Mouse (Mus musculus): ENCODE measurements around the gene Rabl6.

Gene Rabl6

DNA sequence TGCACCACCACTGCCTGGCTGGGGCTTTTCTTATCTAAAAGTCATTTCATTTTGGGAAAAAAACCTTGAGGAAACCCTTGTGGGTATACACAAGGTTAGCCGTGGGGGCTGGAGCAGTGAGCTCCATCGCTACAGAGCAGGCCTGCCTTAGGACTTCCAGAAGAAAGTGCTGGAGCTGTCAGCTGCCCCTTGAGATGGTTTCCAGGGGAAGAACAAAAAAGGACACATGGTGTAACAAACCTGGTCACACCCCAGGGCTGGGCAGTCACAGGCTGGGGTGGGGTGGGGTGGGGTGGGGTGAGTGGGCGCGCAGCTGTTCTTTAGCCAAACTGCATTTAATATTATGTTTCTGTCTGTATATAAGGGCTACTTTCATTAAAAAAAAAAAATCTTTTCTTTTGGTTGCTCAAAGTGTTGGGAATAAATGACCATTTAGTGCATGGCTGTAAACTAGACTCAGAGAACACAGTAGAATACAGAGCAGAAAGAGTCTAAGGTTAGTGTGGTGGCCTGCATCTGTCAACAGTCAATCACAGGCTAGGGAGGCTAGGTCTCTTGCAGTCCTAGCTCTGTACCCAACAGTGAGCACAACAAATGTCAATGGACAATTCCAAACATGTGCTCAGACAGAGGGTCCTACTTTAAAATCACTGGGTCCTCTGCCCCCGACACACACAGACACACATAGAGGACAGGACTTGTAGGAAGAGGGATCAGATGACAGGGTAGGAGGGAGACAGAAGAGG is 11.4 kb downstream of the Rabl6 start:
- no peak for DNase-seq (ENCODE audit: extremely low spot score)

DNA sequence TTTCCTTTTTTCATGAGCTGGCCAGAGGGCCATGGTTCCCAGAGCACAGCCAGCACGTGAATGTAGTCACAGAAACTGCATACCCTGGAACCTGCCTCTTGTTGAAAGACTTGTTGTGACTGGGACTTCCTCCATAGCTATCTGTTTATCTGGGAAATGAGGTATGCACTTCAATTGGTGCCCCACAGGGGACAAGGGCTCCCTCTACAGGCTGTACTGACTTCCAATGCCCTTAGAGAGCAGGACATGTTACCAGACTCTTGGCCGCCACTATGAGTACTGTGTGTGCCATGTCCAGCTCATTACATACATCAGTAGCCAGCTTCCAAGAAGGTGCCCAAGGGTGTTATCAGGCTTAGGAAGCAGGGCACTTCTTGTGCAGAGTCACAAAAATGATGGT is 16.5 kb downstream of the Rabl6 start:
- DNase-seq (ENCODE audit: extremely low spot score): no peak

DNA sequence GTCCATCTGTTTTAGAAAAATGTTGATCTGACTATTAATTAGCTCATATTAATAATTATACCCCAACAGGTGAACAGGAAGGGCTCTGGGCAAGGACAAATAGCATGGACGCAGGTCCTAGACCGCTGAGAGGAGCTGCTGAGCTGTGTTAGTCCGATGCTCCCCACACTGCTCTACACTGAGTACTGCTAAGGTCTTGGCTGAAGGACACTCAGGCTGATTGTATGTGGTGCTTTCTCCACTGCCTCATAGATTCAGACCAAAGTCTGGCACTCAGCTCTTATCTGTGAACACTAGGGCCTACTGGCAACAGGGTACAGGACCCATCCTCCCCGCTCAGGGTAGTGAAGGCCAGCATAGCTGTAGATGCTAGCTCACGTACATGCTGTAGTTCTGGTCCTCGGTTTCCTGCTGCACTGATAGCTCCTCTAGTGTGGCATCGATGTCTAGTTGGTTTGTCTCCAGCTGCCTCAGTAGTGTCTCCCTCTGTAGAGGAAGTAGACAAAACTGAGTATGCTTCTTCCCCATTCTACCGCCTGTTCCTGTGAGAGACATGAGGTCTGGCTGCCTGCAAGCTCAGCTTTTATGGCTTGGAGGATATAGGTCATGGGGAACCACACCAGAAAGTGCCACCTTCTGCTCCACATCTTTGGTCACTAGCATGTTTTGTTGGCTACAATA is 20.0 kb downstream of the Rabl6 start:
- no peak for DNase-seq (ENCODE audit: extremely low spot score)

DNA sequence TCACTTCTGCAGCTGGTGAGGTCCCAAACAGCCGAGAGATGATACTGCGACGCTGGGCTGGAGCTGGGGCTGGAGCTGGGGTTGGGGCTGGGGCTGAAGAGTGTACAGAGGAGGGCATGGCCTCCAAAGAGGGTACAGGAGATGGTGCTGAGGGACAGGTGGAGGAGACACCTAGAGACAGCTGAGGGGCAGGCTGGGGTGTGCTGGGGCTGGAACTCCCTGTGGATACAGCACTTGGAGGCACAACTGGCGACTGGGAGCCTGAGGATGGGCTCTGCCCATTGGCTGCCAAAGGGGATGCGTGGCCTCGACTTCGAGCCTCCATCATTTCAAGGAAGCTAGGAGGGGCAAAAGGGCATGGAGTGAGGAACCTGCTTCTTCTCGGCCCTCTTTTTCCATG is 21.0 kb downstream of the Rabl6 start:
- no peak for DNase-seq (ENCODE audit: extremely low spot score)

DNA sequence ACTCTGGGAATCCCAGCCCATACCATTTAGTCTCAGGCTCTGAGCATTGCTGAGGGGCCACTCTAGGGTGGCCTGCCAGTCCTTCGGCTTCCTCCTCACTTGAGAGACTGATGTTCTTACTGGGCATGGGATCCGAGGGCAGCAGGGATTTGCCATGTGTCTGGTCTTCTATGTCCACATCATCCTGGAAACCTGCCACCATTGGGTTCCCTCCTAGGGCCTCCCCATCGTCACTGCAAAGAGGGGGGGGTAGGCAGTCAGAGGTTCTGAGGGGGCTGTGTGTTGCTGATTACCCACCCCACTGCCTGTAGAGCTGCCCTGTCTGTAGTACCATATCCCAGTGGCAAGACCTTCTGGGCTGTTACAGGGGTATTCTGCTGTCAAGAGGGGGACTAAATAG is 22.7 kb downstream of the Rabl6 start:
- no peak for DNase-seq (ENCODE audit: extremely low spot score)

DNA sequence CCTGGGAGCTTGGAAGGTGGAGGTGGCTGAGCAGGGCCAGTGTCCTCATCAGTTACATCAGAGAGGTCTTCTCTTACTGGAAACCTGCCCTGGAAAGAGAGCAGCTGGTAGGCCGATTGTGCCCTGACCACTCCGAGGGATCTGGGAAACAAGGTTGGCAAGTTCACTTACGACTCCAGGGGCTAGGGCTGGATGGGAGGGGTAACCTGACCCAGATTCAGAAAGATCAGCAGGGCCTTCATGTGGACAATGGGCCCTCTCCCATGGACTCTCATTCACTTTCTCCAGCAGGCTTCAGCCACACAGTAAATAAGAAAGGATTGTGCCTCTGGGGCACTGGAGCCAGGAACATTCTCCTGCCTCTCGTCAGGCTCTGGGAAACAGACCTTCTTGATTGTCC is 23.5 kb downstream of the Rabl6 start:
- no peak for DNase-seq (ENCODE audit: extremely low spot score)

DNA sequence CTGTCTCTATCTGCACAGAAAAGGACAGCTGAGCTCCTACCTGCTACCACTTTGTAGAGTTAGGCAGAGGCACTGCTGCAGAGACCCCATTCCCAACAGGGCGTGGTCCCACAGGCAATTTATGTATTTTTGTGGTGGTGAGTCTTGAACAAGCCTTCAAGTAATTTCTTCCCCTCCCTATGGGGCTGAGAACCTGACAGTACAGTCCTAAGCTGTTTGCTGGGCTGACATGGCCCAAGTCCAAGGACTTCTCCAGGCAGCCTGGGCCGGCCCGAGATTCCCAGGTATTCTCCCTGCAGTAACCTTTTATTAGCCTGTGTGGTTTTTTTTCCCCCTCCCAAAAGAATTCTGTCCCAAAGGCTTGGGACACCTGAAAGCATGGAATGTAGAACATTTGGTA is 24.2 kb downstream of the Rabl6 start:
- no peak for DNase-seq (ENCODE audit: extremely low spot score)

DNA sequence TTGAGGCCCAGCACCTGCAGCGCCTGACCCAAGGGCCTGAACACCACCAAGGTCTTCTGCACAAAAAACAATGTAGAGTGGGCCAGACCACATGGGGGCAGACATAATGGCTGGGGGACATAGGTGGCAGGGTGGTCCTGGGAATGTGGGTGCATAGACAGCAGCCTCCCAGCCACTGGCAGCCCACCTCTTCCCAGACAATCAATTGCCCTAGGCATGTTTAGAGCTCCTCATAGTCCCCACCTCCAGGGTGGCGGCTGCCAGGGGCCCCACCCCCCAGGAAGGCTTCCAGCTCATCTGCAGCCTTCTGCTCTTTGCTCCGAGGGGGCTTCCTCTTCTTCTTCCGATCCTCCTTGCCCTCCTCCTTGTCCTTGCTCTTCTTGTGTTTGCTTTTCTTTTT is 24.8 kb downstream of the Rabl6 start:
- no peak for DNase-seq (ENCODE audit: extremely low spot score)

DNA sequence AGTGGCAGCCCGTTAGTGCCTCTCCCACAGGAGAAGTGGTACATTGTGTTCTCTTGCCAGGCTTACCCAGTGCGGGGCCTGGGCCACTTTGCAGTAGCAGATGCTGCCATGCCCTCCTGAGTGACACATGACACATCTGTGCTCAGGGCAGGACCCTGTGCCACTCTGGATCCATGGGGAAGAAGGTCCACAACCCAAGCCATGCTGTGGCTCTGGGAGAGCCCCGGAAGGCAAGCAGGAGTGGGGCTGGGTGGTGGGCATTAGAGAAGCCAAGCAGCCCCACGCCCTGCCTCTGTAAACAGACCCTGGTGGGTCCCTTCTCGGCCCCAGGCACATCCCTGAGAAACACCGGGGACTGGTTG is 25.2 kb downstream of the Rabl6 start:
- DNase-seq (ENCODE audit: extremely low spot score): no peak

DNA sequence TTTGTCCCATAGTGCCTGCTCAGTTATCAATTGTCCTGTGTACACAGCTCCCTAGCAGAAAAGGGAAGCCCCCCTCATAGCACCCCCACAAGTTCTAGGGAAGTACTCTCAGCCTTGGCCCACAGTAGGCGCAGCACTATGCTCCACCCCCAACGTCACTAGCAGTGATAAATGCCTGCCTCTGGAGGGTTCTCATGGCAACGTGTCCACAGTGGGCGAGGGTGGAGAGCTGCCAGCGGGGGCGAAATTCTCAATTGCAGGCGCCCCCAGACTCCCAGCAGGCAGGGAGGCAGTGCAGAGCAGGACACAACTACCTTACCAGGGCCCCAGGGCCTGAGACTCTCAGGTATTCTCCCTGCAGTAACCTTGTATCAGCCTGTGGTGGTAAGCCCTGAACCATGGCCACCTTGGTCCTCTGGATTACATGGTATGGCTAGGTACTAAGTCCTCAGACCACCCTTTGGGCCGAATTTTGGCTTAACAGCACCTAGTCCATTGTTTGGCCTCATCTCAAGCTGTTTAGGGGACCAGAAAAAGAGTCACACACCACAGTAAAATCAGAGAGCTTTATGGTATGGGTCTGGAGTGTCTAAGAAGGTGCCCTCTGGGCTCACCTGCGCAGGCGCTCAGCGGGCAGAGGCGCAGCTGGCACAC is 25.7 kb downstream of the Rabl6 start:
- DNase-seq (ENCODE audit: extremely low spot score): no peak

DNA sequence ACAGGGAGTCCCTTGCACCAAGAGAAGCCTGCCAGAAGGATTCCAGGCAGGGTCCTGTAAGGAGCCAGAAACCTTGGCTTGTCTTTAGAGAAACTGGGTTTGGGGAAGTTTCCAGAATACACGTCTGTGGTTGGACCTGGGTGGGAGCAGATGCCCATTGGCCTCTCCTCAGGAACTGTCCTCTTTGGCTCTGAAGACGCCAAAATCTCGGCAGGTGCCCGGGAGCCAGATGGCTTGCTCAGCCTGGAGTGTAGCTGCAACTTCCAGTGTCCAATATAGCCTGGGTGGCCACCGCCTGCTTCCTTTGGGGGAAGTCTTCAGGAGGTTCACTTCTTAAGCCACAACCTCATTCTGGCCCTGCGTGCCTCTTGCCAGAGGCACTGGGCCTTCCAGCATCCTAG is 26.4 kb downstream of the Rabl6 start:
- no peak for DNase-seq (ENCODE audit: extremely low spot score)

DNA sequence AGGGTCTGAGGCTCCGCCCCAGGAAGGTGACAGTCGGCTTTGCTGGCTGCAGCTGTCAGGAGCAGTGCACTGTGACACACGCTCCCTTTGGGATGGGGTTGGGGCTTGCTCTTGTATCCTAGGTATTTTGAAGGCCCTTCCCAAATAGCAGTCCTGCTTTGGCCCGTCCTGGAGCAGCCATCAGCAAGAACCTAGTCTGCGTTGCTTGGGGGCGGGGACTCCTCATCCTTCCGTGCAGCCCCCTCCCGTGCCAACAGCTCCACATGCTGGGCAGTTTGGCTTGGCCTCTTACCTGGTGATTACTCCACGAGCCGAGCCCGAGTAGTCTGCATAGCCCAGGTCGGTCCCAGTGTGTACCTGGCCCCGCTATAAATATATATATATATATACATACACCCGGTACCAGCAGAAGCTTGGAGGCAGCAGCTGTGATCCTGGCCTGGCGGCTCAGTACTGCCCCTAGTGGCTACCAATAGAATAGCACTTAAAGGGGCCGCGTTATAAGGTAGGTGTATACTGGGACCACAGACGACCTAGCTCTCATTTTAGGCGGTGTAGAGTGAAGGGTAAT is 26.9 kb downstream of the Rabl6 start, which contains the start of gene Ajm1:
Gene Ajm1, minus strand, starts transcription at position 464 of the 571 bp plus-strand sequence.
- DNase-seq (ENCODE audit: extremely low spot score): peak; percentile 75

DNA sequence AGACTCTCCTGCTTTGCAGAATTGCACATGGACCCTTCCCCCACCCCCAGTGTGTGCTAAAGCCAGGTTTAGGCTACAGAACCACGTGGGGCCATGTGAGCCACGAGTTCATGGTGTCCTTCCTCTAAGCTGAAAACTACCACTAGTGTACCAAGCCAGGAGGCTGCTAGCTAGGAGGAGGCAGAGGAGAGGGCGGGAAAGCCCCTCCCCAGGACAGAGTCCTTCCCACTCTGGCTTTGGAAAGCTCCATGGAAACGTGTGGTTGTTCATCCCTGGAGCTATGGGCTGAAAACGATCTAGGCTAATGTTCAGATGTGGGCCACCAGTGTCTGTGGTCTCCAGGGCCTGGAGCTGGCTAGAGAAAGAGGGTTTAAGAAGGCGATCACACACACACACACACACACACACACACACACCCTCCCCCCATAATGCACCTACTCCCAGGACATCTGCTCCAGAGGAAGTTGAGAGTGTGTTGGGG is 27.7 kb downstream of the Rabl6 start:
- no peak for DNase-seq (ENCODE audit: extremely low spot score)

DNA sequence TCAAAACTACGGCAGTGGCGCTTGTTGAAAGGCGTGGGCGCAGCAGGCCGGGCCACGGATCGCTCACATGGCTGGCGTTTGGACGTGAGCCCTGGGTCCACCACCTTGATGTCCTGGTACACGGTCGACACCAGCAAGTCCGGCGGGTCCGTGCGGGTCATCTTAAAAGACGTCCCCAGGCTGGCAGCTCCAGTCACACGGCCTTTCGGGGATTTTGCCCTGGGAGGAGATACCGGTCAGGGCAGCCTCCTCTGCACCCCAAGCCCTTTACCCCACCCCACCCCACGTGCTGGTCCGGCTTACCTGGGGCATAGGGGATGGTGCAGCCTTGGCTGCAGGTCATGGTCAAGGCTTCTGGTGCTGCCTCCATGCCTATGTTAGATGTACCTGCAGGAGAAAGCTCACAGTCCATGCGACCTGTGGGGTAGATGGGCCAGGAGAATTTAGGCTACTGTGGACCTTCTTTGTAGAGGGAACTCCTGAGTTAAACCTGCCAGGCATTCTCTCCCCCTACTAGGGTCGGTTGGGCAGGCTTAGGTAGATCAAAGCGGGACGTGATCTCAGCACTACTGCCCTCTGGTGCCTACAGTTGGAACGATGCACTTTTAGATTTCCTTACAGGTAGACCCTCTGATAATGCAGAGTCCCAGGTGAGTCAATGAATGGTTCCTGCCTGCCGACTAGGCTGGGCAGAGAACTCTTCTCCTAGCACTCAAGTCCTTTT is 28.4 kb downstream of the Rabl6 start:
- DNase-seq (ENCODE audit: extremely low spot score): peak; percentile 48

DNA sequence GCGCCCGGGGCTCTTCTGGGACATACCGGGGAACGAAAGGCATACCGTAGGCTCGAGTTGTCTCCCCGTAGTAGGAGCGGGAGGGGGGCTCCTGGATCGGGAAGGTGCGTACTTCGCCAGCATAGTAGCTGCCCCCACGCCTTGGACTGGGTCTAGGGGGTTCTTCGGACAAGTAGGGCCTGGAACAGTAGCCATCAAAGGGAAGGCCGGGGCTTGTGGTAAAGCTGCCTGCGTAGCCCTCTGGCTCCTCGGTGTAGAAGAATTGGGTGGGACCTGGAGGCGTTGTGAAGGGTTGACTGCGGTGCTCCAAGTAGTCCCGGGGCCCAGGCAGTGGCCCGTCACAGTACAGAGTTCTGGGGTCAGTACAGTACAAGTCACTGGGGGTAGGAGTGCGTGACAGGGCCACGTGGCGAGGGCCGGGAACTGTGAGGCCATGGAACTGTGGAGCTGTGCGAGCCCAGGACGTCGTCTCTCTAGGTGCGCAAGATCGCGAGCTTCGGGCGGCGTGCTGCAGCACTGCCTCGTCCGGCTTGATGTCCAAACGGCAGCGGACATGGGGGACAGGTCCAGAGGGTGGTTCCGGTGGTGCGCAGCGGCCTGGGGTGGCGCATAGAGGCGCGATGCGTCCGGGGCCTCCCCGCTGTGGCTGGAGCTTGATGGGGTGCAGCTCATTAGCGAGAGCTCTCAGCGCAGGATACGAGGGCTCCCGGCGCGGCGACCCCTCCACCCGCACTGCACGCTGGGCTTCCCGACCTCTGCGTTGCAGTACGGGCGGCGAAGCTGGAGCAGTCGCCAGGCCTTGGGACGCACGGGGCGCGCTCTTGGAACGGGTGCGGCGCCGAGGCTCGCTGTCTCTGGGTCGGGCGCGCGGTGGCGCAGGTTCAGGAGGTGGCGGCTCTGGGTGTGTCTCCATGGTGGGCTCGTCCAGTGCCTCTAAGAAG is 29.3 kb downstream of the Rabl6 start:
- peak; percentile 32 for DNase-seq (ENCODE audit: extremely low spot score)

DNA sequence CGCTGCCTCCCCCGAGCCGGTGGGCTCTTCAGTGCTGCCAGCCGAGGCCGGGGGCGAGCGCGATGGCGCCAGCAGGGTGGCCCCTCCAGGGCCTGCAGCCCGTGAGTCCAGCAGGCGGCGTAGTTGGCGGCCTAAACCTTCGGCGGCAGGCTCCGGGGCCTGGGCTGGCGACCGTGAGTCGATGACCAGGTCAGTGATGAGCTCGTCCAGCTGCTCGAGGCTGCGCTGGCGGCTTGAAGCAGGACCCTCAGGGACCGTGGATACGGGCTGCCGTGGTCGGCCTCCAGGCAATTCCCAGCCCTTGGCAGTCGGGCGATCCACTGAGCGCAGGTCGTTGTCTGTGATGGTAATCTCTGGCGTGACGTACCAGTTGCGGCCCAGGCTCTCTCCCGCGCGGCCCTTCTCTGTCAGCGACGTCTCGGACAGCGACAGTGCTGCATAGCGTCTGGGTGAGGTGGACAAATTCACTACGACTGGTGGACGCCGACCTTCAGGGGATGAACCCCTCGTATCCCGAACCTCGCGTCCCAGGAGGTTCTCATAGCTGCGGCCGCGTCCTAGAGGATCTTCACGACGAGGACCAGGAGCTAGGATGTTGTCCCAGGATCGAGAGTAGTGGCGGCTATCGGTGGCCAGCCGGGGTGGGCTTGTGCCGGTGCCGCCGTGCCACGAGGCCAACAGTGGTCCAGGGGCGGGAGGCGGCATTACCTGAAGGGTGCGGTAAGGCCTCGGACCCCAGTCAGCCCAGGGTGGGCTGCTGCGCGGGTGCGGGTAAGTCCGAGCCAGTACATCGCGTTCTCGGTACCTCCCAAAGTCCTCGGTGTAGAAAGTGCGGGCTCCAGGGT is 30.1 kb downstream of the Rabl6 start:
- peak; percentile 63 for DNase-seq (ENCODE audit: extremely low spot score)

DNA sequence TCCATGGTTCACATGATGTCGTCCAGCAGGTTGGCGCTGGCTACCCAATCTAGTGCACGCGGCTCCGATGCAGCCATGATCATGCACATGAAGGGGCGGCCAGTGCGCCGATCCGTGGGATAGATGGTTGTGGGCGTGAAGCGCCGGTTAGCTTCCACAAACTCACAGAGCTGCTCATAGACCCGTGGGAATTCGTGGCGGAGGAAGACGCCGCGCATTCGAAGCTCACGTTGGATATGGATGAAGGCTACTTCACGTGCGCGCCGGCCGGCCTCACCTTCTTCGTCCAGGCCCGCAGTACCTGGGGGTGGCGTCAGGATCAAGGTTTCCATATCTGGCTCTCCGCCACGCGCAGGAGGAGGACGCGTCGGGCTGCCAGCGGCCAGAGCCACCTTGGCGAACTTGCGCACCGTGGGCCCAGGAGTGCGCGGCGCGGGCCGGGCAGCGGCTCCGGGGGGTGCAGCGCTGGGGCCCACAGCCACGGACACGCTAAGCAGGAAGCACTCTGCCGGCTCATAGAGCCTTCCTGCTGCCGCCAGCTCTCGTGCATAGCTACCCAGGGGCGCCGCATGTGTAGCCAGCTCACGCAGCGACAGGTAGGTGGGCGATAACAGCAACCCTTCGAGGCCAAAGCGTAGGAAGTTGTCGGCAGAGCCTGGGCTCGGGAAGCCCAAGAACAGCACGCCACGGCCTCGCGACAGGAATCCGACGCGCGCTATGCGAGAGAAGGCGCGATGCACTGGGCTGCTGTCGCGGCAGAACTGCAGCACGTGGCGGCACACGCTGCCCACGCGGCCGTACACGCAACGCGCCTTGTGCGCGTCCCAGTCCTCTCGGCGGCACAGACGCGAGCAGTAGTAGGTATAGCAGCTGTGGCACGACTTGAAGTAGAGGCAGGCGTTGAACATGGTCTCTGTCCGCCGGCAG is 31.1 kb downstream of the Rabl6 start:
- no peak for DNase-seq (ENCODE audit: extremely low spot score)

DNA sequence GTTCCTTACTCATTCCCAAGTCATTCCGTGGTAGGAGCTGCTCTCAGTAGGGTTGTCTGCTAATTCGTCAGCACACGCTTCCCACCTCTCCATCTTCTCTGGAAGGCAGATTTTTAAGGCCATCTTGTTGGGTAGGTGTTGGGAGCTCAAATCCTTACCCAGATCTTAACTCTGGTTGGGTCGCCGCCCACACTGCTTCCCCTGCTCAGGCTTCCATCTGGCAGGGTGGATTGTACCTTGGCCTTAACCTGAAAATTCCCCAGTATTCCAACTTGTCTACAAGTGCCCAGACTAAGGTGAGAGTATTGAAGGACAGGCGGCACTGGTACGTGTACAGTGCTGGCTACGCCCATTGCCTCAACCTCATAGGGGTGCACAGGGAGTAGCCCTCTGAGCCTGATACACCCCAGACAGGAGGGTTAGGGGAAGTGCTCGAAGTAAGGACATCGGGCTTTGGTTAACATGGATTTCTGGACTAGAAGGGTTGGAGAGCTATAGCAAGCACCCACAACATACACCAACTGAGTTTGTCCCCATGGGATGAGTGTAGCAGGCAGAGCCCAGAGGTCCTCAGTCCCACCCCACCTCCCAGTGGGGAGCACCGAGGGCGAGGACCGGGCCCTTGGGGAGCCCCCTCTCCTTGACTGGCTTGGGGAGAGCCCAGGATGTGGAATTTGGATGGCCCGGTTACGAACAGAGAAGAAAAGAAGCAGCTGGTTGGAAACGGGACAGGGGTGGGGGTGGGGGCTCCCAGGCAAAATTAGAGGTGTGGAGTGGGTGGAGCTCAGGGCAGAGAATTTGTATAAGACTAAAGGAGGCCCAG is 32.1 kb downstream of the Rabl6 start:
- DNase-seq (ENCODE audit: extremely low spot score): no peak
